Mouse (Mus musculus) kidney, embryonic 14.5 days (tissue): Measurements from ENCODE around the gene Lrrc2. TPM values are rescaled to one million over a fixed set of nuclear protein-coding genes. Genes with fewer than 3 reads are reported as not detected.

ENCODE experiments used
- ATAC-seq: fragments of 200-750 bp; cut with Nextera tagmentation; 2 replicates; pipeline ENCODE4 v1.8.0; 2017; ENCODE audit warnings: moderate number of reproducible peaks, mild to moderate bottlenecking, moderate TSS enrichment, moderate library complexity; ENCODE audit not compliant: low FRiP score, low TSS enrichment
- H3K27ac ChIP-seq: fragments of 300-500 bp; sonication (generic); 2 replicates; pipeline ENCODE4 v1.5.1; 2014; ENCODE audit warnings: low read depth, mild to moderate bottlenecking, low read length, moderate library complexity, mixed read lengths
- H3K27me3 ChIP-seq: fragments of 300-500 bp; sonication (generic); 2 replicates; pipeline ENCODE4 v1.6.1; 2014; ENCODE audit warnings: mild to moderate bottlenecking, low read length; ENCODE audit not compliant: control insufficient read depth, insufficient read depth
- H3K36me3 ChIP-seq: fragments of 300-500 bp; sonication (generic); 2 replicates; pipeline ENCODE4 v1.6.1; 2014; ENCODE audit warnings: low read length, mixed read lengths; ENCODE audit not compliant: control insufficient read depth, insufficient read depth
- H3K4me1 ChIP-seq: fragments of 300-500 bp; sonication (generic); 2 replicates; pipeline ENCODE4 v1.6.1; 2014; ENCODE audit warnings: low read length, mixed read lengths; ENCODE audit not compliant: control insufficient read depth, insufficient read depth
- H3K4me2 ChIP-seq: fragments of 300-500 bp; sonication (generic); replicated peaks from 2 replicates; pipeline ENCODE4 v1.6.1; 2014; ENCODE audit warnings: low read depth, mild to moderate bottlenecking, low read length
- H3K4me3 ChIP-seq: fragments of 300-500 bp; sonication (generic); 2 replicates; pipeline ENCODE4 v1.5.1; 2014; ENCODE audit warnings: mild to moderate bottlenecking, low read length
- H3K9ac ChIP-seq: fragments of 300-500 bp; sonication (generic); 2 replicates; pipeline ENCODE4 v1.6.1; 2014; ENCODE audit warnings: low read depth, mild to moderate bottlenecking, low read length, moderate library complexity
- H3K9me3 ChIP-seq: fragments of 300-500 bp; sonication (generic); 2 replicates; pipeline ENCODE4 v1.6.1; 2016; ENCODE audit warnings: low read length; ENCODE audit not compliant: control insufficient read depth
- WGBS: fragments of 180-500 bp; shearing (Covaris S2); extraction: QIAGEN DNeasy Blood & Tissue Kit; methylation state at CpG from one replicate; pipeline ENCODE4 v1.1.7; 2014; 5-methylcytosine and 5-hydroxymethylcytosine counted together
- microRNA-seq: library from miRNA; unstranded; fragments of <30 nt; microRNA quantifications from one replicate; pipeline ENCODE4, GENCODE M21; 2016
- polyA plus RNA-seq: library from polyadenylated mRNA; unstranded; fragments of >200 nt; fragmentation: Nextera tagmentation; extraction: Ambion mirVana; gene quantifications from 2 replicates; pipeline ENCODE4 v1.2.1, GENCODE M21; 2014

The Lrrc2 gene
- polyA plus RNA-seq, 1 experiment from 2014 or later = 0.15 TPM

DNA sequence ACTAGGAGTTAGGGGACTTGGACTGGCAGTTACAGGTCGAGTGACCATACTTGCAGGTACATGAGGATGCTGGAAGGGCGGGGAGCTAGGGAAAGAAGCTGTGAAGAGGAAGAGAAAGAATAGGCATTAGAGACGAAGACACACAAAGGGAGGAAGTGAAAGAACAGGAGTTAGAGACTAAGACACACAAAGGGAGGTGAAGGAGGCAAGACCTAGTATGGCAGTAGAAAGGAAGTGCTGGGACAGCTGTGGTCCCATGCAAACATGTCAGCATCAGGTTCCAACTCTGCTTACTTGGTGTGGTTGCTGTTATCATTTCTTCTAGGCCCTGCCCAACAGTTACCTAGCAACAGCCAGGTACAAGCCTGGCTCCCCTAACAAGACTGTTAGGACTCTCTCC, 58.4 kb downstream of the Lrrc2 start:
- Histone ChIP-seq H3K9ac (no peak overlapping the region), H3K9me3 (no peaks in the 10 kb centered on the region), H3K4me3 (no peak overlapping the region), H3K36me3 (no peaks in the 10 kb centered on the region), H3K27me3 (no peaks in the 10 kb centered on the region), H3K27ac (no peak overlapping the region), H3K4me2 (no peak overlapping the region), H3K4me1 (no peaks in the 10 kb centered on the region)
- no peak for ATAC-seq
- 72% methylated on average over 3 of the region's 3 CpGs for WGBS

DNA sequence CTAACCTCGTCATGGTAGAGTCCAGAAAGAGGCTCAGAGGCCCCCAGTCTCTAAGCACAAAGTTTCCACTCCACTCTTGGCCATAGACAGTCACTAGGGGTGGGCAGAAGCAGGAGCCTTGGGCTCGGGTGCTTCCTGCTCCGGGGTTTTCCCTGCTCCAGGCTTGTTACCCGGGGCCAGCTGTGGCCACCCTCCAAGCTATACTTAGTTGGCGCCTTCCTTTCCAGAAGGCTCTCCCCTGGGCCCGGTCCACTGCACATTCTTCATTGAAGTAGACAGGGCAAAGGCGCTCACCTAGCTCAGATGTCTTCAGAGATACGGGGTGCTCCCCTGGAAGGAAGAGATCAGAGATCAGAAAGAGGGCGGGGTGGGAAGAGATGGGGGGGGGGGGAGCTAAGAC, 60.2 kb downstream of the Lrrc2 start:
- ATAC-seq = no peak
- H3K4me3 ChIP-seq = no peak overlapping the region
- no peaks in the 10 kb centered on the region for H3K9me3 ChIP-seq
- H3K27me3 ChIP-seq = no peaks in the 10 kb centered on the region
- H3K27ac ChIP-seq = no peak overlapping the region
- H3K36me3 ChIP-seq = no peaks in the 10 kb centered on the region
- no peak overlapping the region for H3K4me2 ChIP-seq
- WGBS = 66% methylated on average over 9 of the region's 9 CpGs
- no peak overlapping the region for H3K9ac ChIP-seq
- H3K4me1 ChIP-seq = no peaks in the 10 kb centered on the region

DNA sequence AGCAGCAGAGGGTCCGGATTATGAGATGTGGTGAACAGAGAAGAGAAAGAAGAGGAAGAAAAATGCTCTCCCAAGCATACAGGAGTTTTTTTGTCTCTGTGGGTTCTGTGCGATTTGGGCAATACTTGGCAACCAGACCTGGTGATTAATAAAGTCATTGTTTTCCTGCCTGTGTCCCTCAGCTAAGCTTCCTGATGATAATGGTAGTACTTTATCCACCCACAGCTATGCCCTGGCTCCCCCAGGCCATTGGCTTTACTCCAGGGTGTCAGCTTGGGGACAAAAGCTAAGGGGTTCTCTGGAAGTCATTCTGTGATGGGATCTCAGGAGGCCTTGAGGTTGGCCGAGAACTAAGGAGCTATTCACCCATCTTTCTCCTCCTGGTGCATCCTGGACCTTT, 60.7 kb downstream of the Lrrc2 start:
- no peak for ATAC-seq
- Histone ChIP-seq H3K27ac (no peak overlapping the region), H3K9me3 (no peaks in the 10 kb centered on the region), H3K36me3 (no peaks in the 10 kb centered on the region), H3K4me3 (no peak overlapping the region), H3K9ac (no peak overlapping the region), H3K4me2 (no peak overlapping the region), H3K27me3 (no peaks in the 10 kb centered on the region), H3K4me1 (no peaks in the 10 kb centered on the region)
- WGBS = 85% methylated on average over 3 of the region's 3 CpGs

DNA sequence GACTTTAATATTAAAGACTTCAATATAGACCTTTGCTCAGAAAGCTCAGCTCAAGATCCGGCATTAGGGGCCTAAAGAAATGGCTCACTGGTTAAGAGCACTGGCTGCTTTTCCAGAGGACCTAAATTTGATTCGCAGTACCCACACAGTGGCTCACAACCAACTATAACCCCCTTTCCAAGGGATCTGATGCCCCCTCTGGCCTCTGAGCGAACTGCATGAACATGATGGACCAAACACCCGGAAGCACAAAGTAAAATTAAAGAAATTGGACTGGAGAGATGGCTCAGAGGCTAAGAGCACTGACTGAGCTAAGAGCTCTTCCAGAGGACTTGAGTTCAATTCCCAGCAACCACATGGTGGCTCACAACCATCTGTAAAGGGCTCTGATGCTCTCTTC, 64.3 kb downstream of the Lrrc2 start:
- Histone ChIP-seq H3K4me2 (no peak overlapping the region), H3K36me3 (no peaks in the 10 kb centered on the region), H3K4me3 (no peak overlapping the region), H3K27ac (no peak overlapping the region), H3K4me1 (0 out of 2 replicates have a peak, but pooled peaks cover 4% of the 10 kb centered on the region), H3K9ac (no peak overlapping the region), H3K9me3 (no peaks in the 10 kb centered on the region), H3K27me3 (no peaks in the 10 kb centered on the region)
- 83% methylated on average over 4 of the region's 4 CpGs for whole genome bisulfite sequencing
- ATAC-seq = no peak

GRCm38 (mm10) chr9:111019022-111019421, 67.7 kb downstream of the Lrrc2 start, which contains the start of gene Ltf:
Gene Ltf (plus strand): TSS chr9:111019271.
- 87% methylated on average over 5 of the region's 5 CpGs for WGBS
- no peaks in the 10 kb centered on the region for H3K9me3 ChIP-seq
- H3K4me2 ChIP-seq = no peak within 1 kb of the TSS
- H3K9ac ChIP-seq = no peak within 1 kb of the TSS
- H3K27me3 ChIP-seq = no peaks in the 10 kb centered on the region
- no peak within 1 kb of the TSS for H3K4me3 ChIP-seq
- no peaks in the 10 kb centered on the region for H3K36me3 ChIP-seq
- ATAC-seq = no peak
- no peak within 1 kb of the TSS for H3K27ac ChIP-seq
- H3K4me1 ChIP-seq = 0 out of 2 replicates have a peak, but pooled peaks cover 4% of the 10 kb centered on the region

DNA sequence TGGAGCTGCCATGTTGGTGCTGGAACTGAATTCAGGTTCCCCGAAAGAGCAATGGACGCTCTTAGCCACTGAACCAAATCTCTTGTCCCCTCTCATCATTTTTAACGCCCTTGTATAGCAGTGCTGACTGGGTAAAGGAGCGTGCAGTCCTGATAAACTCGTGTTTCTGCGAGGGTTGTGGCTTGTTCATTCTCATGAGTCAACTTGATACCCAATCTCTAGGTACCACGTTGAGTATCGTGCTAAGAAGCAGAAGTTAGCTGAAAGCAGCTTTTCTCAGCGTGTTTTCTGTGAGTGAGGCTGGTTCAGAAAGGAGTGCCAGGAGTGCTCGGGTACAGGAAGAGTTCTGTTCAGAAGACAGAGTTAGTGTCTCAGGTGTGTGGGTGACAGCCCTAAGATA, 75.4 kb downstream of the Lrrc2 start:
- 89% methylated on average over 10 of the region's 10 CpGs for WGBS
- Histone ChIP-seq H3K4me1 (no peaks in the 10 kb centered on the region), H3K4me3 (no peak overlapping the region), H3K4me2 (no peak overlapping the region), H3K9ac (no peak overlapping the region), H3K9me3 (no peaks in the 10 kb centered on the region), H3K27ac (no peak overlapping the region), H3K36me3 (no peaks in the 10 kb centered on the region), H3K27me3 (no peaks in the 10 kb centered on the region)
- ATAC-seq = no peak

Small RNA genes lying within 50 kb of the gene (microRNA-seq; reads per million reads assigned to microRNA genes)
- gene Gm24269 = not detected

Other genes starting within 250 kb of the Lrrc2 start
- gene Myl3, start 209.7 kb upstream of the Lrrc2 start, polyA plus RNA-seq = 0.96 and 1.4 TPM in 2 replicates
- 27.3 and 40.9 TPM in 2 replicates for gene Pth1r, start 204.4 kb upstream of the Lrrc2 start, polyA plus RNA-seq
- not detected in 2 replicates for gene Prss42, start 153.4 kb upstream of the Lrrc2 start, polyA plus RNA-seq
- gene Prss44, start 137.6 kb upstream of the Lrrc2 start, polyA plus RNA-seq = not detected in 2 replicates
- gene Prss43, start 124.9 kb upstream of the Lrrc2 start, polyA plus RNA-seq = not detected in 2 replicates
- gene Prss45, start 117.0 kb upstream of the Lrrc2 start, polyA plus RNA-seq = not detected in 2 replicates
- not detected in 2 replicates for gene Prss46, start 107.0 kb upstream of the Lrrc2 start, polyA plus RNA-seq
- gene Prss50, start 93.6 kb upstream of the Lrrc2 start, polyA plus RNA-seq = 0.24 and 1.1 TPM in 2 replicates
- 2.4 and 4.1 TPM in 2 replicates for gene Als2cl, start 71.7 kb upstream of the Lrrc2 start, polyA plus RNA-seq
- 0.38 and 0.49 TPM in 2 replicates for gene Tmie, start 71.4 kb upstream of the Lrrc2 start, polyA plus RNA-seq
- gene Fam240a, start 34.7 kb upstream of the Lrrc2 start, polyA plus RNA-seq = not detected in 2 replicates
- gene Tdgf1, start 5.4 kb upstream of the Lrrc2 start, polyA plus RNA-seq = not detected in 2 replicates
- gene Rtp3, start 39.0 kb downstream of the Lrrc2 start, polyA plus RNA-seq = 0.32 TPM in 1 of 2 replicates, not detected in the other
- gene Ltf, start 67.7 kb downstream of the Lrrc2 start, polyA plus RNA-seq = 0.31 and 0.41 TPM in 2 replicates
- gene Ccrl2, start 106.0 kb downstream of the Lrrc2 start, polyA plus RNA-seq = 0.61 and 0.83 TPM in 2 replicates
- gene Lrrfip2, start 166.0 kb downstream of the Lrrc2 start, polyA plus RNA-seq = 29.6 and 37.8 TPM in 2 replicates